9 mouse cellular contexts compared by ENCODE assay signal in genomic region chr2:151941269-151941668, GRCm38 (mm10). TPM values are rescaled to one million over a fixed set of nuclear protein-coding genes. Genes with fewer than 3 reads are reported as not detected.
DNase-seq lines count a peak whose midpoint lies in the region; ATAC-seq and TF ChIP-seq lines count a peak whose summit lies in the region.
"Had no signal": no experiment of that assay in that cellular context is flagged by ENCODE, and none has a peak within 500 bp of the region (broad histone marks: within the 10 kb centered on the region; RNA-seq: fewer than 3 reads in every experiment).

No protein-coding gene starts in this region.

- intact Hi-C loops in left cerebral cortex, adult 2 months (cut with DNase I), result loop anchor here (1.0 to 5.0 kb wide), 2 partner anchors 53 to 64 kb away; no protein-coding TSS in a partner anchor
- intact Hi-C loops in heart, postnatal 14 days (cut with DNase I), result loop anchor here (1.0 kb wide), 1 partner anchor 53 kb away; no protein-coding TSS in a partner anchor

- peak; percentile 56 for ATAC-seq in activated CD4-positive, CD25-positive, alpha-beta regulatory T cell, adult 4 months
- peak; percentile 61 for ATAC-seq in megakaryocyte progenitor cell, adult 5-6 weeks (replicated peaks; ENCODE audit: poor library complexity)

- DNase-seq in left cerebral cortex, adult 2 months (ENCODE audit: extremely low spot score in 1 of 2, low spot score in 2 of 2), result no peak
- DNase-seq in left cerebral cortex, adult 8-10 months (ENCODE audit: low spot score in 2 of 2), result no peak
- peak; percentile 63 to 69 for DNase-seq in heart, postnatal 14 days
- no peak for DNase-seq in right cerebral cortex, postnatal 14 days
- no peak for DNase-seq in right cerebral cortex, adult 2 months (ENCODE audit: low spot score in 2 of 2)

- no peak overlapping the region for H3K4me3 ChIP-seq in left cerebral cortex, adult 2 months
- H3K4me3 ChIP-seq: embryonic facial prominence, embryonic 13.5 days; limb, embryonic 13.5 days had no signal

- TF ChIP-seq CTCF in left cerebral cortex, adult 2 months (IDR thresholded peaks at IDR 0.05), result peak; percentile 61

- no peak overlapping the region for H3K27ac ChIP-seq in left cerebral cortex, adult 2 months
- H3K27ac ChIP-seq: embryonic facial prominence, embryonic 13.5 days; limb, embryonic 13.5 days had no signal

RNA-seq across cellular contexts. Expression of gene Angpt4, which starts 30.3 kb away (rescaled TPM):
- total RNA-seq in left cerebral cortex, adult 2 months (2021), result not detected
- total RNA-seq in left cerebral cortex, adult 8-10 months (2022), result under 1 TPM in 1 of 4 experiments, not detected in 3; 0.14 TPM
- not detected for polyA plus RNA-seq in activated CD4-positive, CD25-positive, alpha-beta regulatory T cell, adult 4 months (2017; shearing (Covaris generic))
- under 1 TPM in 1 of 2 experiments, not detected in 1; 0.10 TPM for total RNA-seq in heart, postnatal 14 days (2021)
- total RNA-seq in megakaryocyte progenitor cell, adult 5-6 weeks (2015), result not detected in 2 replicates
- total RNA-seq in megakaryocyte progenitor cell, adult 5-6 weeks (2017), result not detected in 2 replicates

RNA-seq across cellular contexts. Expression of gene Fam110a, which starts 38.8 kb away (rescaled TPM):
- total RNA-seq in left cerebral cortex, adult 2 months (2021), result 1 to 10 TPM; 6.6 to 6.7 TPM
- 1 to 10 TPM; 6.7 to 7.6 (median 7.0) TPM for total RNA-seq in left cerebral cortex, adult 8-10 months (2022)
- 10 to 100 TPM; 15.2 to 27.5 TPM for polyA plus RNA-seq in activated CD4-positive, CD25-positive, alpha-beta regulatory T cell, adult 4 months (2017; shearing (Covaris generic))
- total RNA-seq in heart, postnatal 14 days (2021), result 1 to 10 TPM; 5.2 to 5.6 TPM
- 5.6 and 8.2 TPM in 2 replicates for total RNA-seq in megakaryocyte progenitor cell, adult 5-6 weeks (2015)
- 3.8 and 4.6 TPM in 2 replicates for total RNA-seq in megakaryocyte progenitor cell, adult 5-6 weeks (2017)

RNA-seq across cellular contexts. Expression of gene Slc52a3, which starts 55.0 kb away (rescaled TPM):
- total RNA-seq in left cerebral cortex, adult 2 months (2021), result 1 to 10 TPM; 2.6 to 2.9 TPM
- 1 to 10 TPM; 1.8 to 3.0 (median 2.2) TPM for total RNA-seq in left cerebral cortex, adult 8-10 months (2022)
- polyA plus RNA-seq in activated CD4-positive, CD25-positive, alpha-beta regulatory T cell, adult 4 months (2017; shearing (Covaris generic)), result 1 to 10 TPM; 7.3 to 8.4 TPM
- total RNA-seq in heart, postnatal 14 days (2021), result 1 to 10 TPM; 1.8 to 2.0 TPM
- total RNA-seq in megakaryocyte progenitor cell, adult 5-6 weeks (2015), result 0.22 TPM in 1 of 2 replicates, not detected in the other
- total RNA-seq in megakaryocyte progenitor cell, adult 5-6 weeks (2017), result 0.12 TPM in 1 of 2 replicates, not detected in the other

Comparison
In these comparisons a context has a peak if more than half of its experiments do, and no peak if none do; other contexts are left out.
1. DNase-seq: peak in heart, postnatal 14 days (2 of 2); none in left cerebral cortex, adult 2 months (0 of 2), left cerebral cortex, adult 8-10 months (0 of 2), right cerebral cortex, postnatal 14 days (single experiment) and right cerebral cortex, adult 2 months (0 of 2).